Mouse (Mus musculus): Measurements from ENCODE around the gene Gm20219. TPM values are rescaled to one million over a fixed set of nuclear protein-coding genes. Genes with fewer than 3 reads are reported as not detected.
A peak's percentile ranks its signal among the peaks of the same experiment; 100 is the strongest.

Gene Gm20219
- polyA plus RNA-seq, 1 experiment from 2014 or later, result 0.40 TPM

GRCm38 (mm10) chr17:56511707-56512090 lies 42.5 kb downstream of the Gm20219 start:
- no peak overlapping the region for H3K27ac ChIP-seq (ENCODE audit: poor library complexity, severe bottlenecking)
- H3K4me2 ChIP-seq, result peak overlapping the region; percentile 52
- ATAC-seq (ENCODE audit: insufficient number of reproducible peaks, low FRiP score), result no peak
- WGBS, result 22% methylated on average over 29 of the region's 29 CpGs
- peak overlapping the region; percentile 32 for H3K4me3 ChIP-seq
- H3K9ac ChIP-seq, result no peak overlapping the region
- H3K27me3 ChIP-seq (replicated peaks), result peaks cover 79% of the 10 kb centered on the region
- no peaks in the 10 kb centered on the region for H3K36me3 ChIP-seq
- H3K4me1 ChIP-seq (replicated peaks), result peaks cover 12% of the 10 kb centered on the region
- H3K9me3 ChIP-seq (replicated peaks), result peaks cover 14% of the 10 kb centered on the region; the same call in 1 of the 2 replicates

- peaks cover 14% of the 10 kb centered on the region; the same call in 1 of the 2 replicates for H3K9me3 ChIP-seq (replicated peaks)
- ATAC-seq (ENCODE audit: insufficient number of reproducible peaks, low FRiP score), result no peak
- WGBS, result 8% methylated on average over 59 of the region's 60 CpGs
- H3K4me1 ChIP-seq (replicated peaks), result peaks cover 14% of the 10 kb centered on the region
- peaks cover 73% of the 10 kb centered on the region for H3K27me3 ChIP-seq (replicated peaks)
- H3K4me3 ChIP-seq, result peak overlapping the region; percentile 32
- H3K36me3 ChIP-seq, result no peaks in the 10 kb centered on the region
- H3K4me2 ChIP-seq, result peak overlapping the region; percentile 52
- no peak overlapping the region for H3K27ac ChIP-seq (ENCODE audit: poor library complexity, severe bottlenecking)
- H3K9ac ChIP-seq, result no peak overlapping the region
These were observed 43.0 kb downstream of the Gm20219 start for GRCm38 (mm10) chr17:56510970-56511706.

DNA sequence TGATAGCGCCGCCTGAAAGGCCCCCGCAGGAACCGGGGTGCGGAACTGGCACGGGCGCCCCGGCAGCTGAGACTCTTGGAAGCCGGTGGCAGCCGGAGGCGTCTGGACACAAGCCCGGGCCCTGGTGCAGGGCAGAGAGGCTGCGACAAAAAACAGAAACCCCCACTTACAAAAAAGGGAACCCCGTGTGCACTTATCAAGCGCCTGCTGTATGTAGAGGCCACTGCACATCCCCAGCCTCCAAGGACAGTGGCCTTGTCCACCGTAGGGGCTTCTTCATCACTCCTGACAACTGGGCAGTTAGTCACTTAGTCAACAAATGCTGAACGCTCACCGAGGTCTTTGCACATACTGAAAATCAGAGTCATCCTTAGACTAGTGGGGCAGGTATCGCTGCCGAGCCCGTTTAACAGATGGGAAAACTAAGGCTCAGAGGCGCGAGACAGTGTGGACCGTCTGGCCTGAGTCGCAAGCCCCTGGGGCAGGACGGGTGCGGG lies 43.7 kb downstream of the Gm20219 start:
- Histone ChIP-seq H3K4me2 (peak overlapping the region; percentile 52), H3K27ac (ENCODE audit: poor library complexity, severe bottlenecking) (no peak overlapping the region)
- WGBS, result 20% methylated on average over 27 of the region's 27 CpGs

GRCm38 (mm10) chr17:56509707-56510472 lies 44.3 kb downstream of the Gm20219 start:
- Histone ChIP-seq H3K4me2 (peak overlapping the region; percentile 25; the same call in 1 of the 2 replicates), H3K4me3 (0 out of 2 replicates have a peak overlapping the region, but pooled peaks have one; percentile 32), H3K36me3 (no peaks in the 10 kb centered on the region), H3K27me3 (replicated peaks) (peaks cover 62% of the 10 kb centered on the region), H3K27ac (ENCODE audit: poor library complexity, severe bottlenecking) (no peak overlapping the region), H3K9ac (no peak overlapping the region), H3K4me1 (replicated peaks) (peaks cover 14% of the 10 kb centered on the region), H3K9me3 (replicated peaks) (peaks cover 17% of the 10 kb centered on the region; the same call in 1 of the 2 replicates)
- no peak for ATAC-seq (ENCODE audit: insufficient number of reproducible peaks, low FRiP score)
- 7% methylated on average over 31 of the region's 37 CpGs for WGBS

More for the DNA sequence above, 43.7 kb downstream of the Gm20219 start:
- H3K9ac ChIP-seq, result no peak overlapping the region
- ATAC-seq (ENCODE audit: insufficient number of reproducible peaks, low FRiP score), result no peak
- peaks cover 14% of the 10 kb centered on the region for H3K4me1 ChIP-seq (replicated peaks)
- peak overlapping the region; percentile 32; the same call in 1 of the 2 replicates for H3K4me3 ChIP-seq
- H3K9me3 ChIP-seq (replicated peaks), result peaks cover 14% of the 10 kb centered on the region; the same call in 1 of the 2 replicates
- peaks cover 68% of the 10 kb centered on the region for H3K27me3 ChIP-seq (replicated peaks)
- no peaks in the 10 kb centered on the region for H3K36me3 ChIP-seq

GRCm38 (mm10) chr17:56509021-56509640 lies 45.1 kb downstream of the Gm20219 start:
- Histone ChIP-seq H3K4me1 (replicated peaks) (peaks cover 14% of the 10 kb centered on the region), H3K9ac (no peak overlapping the region), H3K27me3 (replicated peaks) (peaks cover 55% of the 10 kb centered on the region), H3K9me3 (replicated peaks) (peaks cover 24% of the 10 kb centered on the region; the same call in 1 of the 2 replicates), H3K4me3 (no peak overlapping the region), H3K27ac (ENCODE audit: poor library complexity, severe bottlenecking) (no peak overlapping the region), H3K36me3 (no peaks in the 10 kb centered on the region), H3K4me2 (no peak overlapping the region)
- 40% methylated on average over 10 of the region's 10 CpGs for WGBS
- ATAC-seq (ENCODE audit: insufficient number of reproducible peaks, low FRiP score), result no peak

- under 1% methylated on average over 42 of the region's 42 CpGs for WGBS
- Histone ChIP-seq H3K4me3 (peak overlapping the region; percentile 66), H3K4me1 (replicated peaks) (peaks cover 14% of the 10 kb centered on the region), H3K9ac (peak overlapping the region; percentile 83), H3K36me3 (no peaks in the 10 kb centered on the region), H3K4me2 (peak overlapping the region; percentile 94), H3K27ac (ENCODE audit: poor library complexity, severe bottlenecking) (peak overlapping the region; percentile 83), H3K9me3 (replicated peaks) (peaks cover 25% of the 10 kb centered on the region), H3K27me3 (replicated peaks) (peaks cover 40% of the 10 kb centered on the region)
- ATAC-seq (ENCODE audit: insufficient number of reproducible peaks, low FRiP score), result peak; percentile 93
These were observed 46.8 kb downstream of the Gm20219 start for GRCm38 (mm10) chr17:56507161-56508068.

DNA sequence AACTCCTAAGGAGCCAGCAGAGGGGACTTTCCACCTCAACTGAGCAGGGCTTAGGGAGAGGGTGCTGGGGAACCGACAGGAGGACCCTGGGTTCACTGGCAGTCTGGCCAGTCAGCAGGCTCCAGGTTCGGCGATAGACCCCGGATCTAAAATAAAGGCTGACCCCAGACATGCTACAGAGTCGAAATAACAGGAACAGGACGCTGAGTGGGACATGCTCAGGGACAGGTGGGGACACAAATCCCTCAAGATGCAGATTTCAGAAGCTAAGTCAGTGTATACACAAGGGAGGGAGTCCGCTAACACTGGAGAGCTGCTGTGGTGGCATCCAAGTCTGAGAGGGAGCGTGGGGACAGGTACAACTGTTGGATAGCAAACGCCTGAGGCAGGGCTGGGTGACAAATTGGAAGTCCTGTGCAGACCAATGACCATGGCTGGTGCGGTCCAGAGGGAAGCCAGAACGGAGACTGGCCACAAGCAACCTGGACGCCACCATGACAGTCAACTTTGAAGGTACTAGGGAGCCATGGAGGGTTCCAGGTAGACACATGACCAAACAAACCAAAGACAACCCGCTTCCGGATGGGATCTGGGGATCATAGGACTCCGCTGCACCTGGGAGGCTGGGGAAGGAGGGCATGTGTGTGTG lies 47.6 kb downstream of the Gm20219 start:
- H3K36me3 ChIP-seq, result no peaks in the 10 kb centered on the region
- peaks cover 20% of the 10 kb centered on the region for H3K9me3 ChIP-seq (replicated peaks)
- no peak overlapping the region for H3K27ac ChIP-seq (ENCODE audit: poor library complexity, severe bottlenecking)
- peak overlapping the region; percentile 83 for H3K9ac ChIP-seq
- H3K4me3 ChIP-seq, result peak overlapping the region; percentile 66
- peak overlapping the region; percentile 94 for H3K4me2 ChIP-seq
- peaks cover 12% of the 10 kb centered on the region for H3K4me1 ChIP-seq (replicated peaks)
- peaks cover 32% of the 10 kb centered on the region for H3K27me3 ChIP-seq (replicated peaks)
- no peak for ATAC-seq (ENCODE audit: insufficient number of reproducible peaks, low FRiP score)
- WGBS, result 57% methylated on average over 15 of the region's 15 CpGs

- no peak overlapping the region for H3K9ac ChIP-seq
- H3K9me3 ChIP-seq (replicated peaks), result peaks cover 17% of the 10 kb centered on the region
- 74% methylated on average over 10 of the region's 10 CpGs for WGBS
- no peaks in the 10 kb centered on the region for H3K36me3 ChIP-seq
- peaks cover 5% of the 10 kb centered on the region for H3K4me1 ChIP-seq (replicated peaks)
- ATAC-seq (ENCODE audit: insufficient number of reproducible peaks, low FRiP score), result no peak
- H3K27ac ChIP-seq (ENCODE audit: poor library complexity, severe bottlenecking), result no peak overlapping the region
- H3K4me2 ChIP-seq, result no peak overlapping the region
- peaks cover 20% of the 10 kb centered on the region for H3K27me3 ChIP-seq (replicated peaks)
- no peak overlapping the region for H3K4me3 ChIP-seq
These were observed 48.8 kb downstream of the Gm20219 start for GRCm38 (mm10) chr17:56505401-56505800.

DNA sequence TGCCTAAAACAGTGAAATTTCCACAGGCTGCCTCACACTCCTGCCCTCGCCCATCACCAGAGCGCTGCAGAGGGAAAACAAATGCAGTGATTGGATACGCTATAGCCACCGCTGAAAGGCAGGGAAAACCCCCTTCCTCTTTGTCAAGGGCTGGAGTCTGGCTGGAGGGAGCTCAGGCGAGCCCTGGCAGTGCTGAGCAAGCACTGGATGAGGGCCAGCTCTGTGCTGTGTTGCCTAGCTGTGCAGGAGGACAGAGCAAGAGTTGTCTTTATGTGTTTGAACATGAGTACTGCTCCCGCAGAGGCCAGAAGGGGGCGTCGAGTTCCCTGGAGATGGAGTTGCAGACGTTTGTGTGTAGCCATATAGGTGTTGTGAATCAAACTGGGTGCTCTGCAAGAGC lies 51.7 kb downstream of the Gm20219 start:
- Histone ChIP-seq H3K9ac (no peak overlapping the region), H3K27ac (ENCODE audit: poor library complexity, severe bottlenecking) (no peak overlapping the region), H3K27me3 (replicated peaks) (no peaks in the 10 kb centered on the region), H3K4me3 (no peak overlapping the region), H3K4me2 (no peak overlapping the region), H3K4me1 (replicated peaks) (peaks cover 5% of the 10 kb centered on the region), H3K36me3 (no peaks in the 10 kb centered on the region), H3K9me3 (replicated peaks) (peaks cover 39% of the 10 kb centered on the region)
- WGBS, result 26% methylated on average over 9 of the region's 9 CpGs
- ATAC-seq (ENCODE audit: insufficient number of reproducible peaks, low FRiP score), result no peak

Measured in heart, embryonic 12.5 days (tissue).